Mouse (Mus musculus) spleen, adult 2 months (tissue): ENCODE results near the gene Dync1i1. TPM values are rescaled to one million over a fixed set of nuclear protein-coding genes. Genes with fewer than 3 reads are reported as not detected.

Experiments
- DNase-seq, 2 experiments: peaks; one replicate each; pipeline versions ENCODE4 v3.0.0 to v3.0.0-alpha.2; 2012 to 2021; ENCODE audit warnings: low spot score in 2 of 2, low read depth in 1 of 2
- H3K27ac ChIP-seq: fragments of 200-500 bp; 2 replicates; pipeline ENCODE4 v1.5.1; 2012; ENCODE audit warnings: low read length, inconsistent platforms; ENCODE audit not compliant: insufficient read depth
- H3K27me3 ChIP-seq: fragments of 200-500 bp; 2 replicates; pipeline ENCODE4 v1.6.1; 2012; ENCODE audit warnings: mild to moderate bottlenecking, moderate library complexity, low read length, inconsistent platforms; ENCODE audit not compliant: control insufficient read depth, insufficient read depth
- H3K36me3 ChIP-seq: fragments of 200-500 bp; 2 replicates; pipeline ENCODE4 v1.6.1; 2012; ENCODE audit warnings: mild to moderate bottlenecking, low read length, inconsistent platforms; ENCODE audit not compliant: control insufficient read depth, insufficient read depth
- H3K4me1 ChIP-seq: fragments of 200-500 bp; 2 replicates; pipeline ENCODE4 v1.6.1; 2011; ENCODE audit warnings: inconsistent platforms; ENCODE audit not compliant: control insufficient read depth, insufficient read depth, insufficient read length
- H3K4me3 ChIP-seq: fragments of 200-500 bp; 2 replicates; pipeline ENCODE4 v1.5.1; 2011; ENCODE audit warnings: mild to moderate bottlenecking, inconsistent platforms; ENCODE audit not compliant: insufficient read depth, insufficient read length; ENCODE audit errors: extremely low read depth
- CTCF ChIP-seq: fragments of 200-500 bp; IDR thresholded peaks from 2 replicates; pipeline ENCODE4 v1.5.1; 2011; ENCODE audit warnings: mild to moderate bottlenecking, inconsistent platforms; ENCODE audit not compliant: insufficient read depth, insufficient read length, insufficient replicate concordance; ENCODE audit errors: extremely low read depth
- POLR2A ChIP-seq: fragments of 200-500 bp; IDR thresholded peaks from 2 replicates; pipeline ENCODE4 v1.6.1; 2011; ENCODE audit warnings: low read depth, low read length, inconsistent platforms
- WGBS: fragments of 180-500 bp; shearing (Covaris S2); methylation state at CpG from one replicate; pipeline ENCODE4 v1.1.7; 2018; 5-methylcytosine and 5-hydroxymethylcytosine counted together
- polyA plus RNA-seq: library from polyadenylated mRNA; depleted of rRNA; stranded (reverse); fragments of >200 nt; gene quantifications from 2 replicates; pipeline ENCODE4 v1.2.3, GENCODE M21; 2012

Dync1i1 gene
- polyA plus RNA-seq, 1 experiment, result 1.6 TPM

DNA sequence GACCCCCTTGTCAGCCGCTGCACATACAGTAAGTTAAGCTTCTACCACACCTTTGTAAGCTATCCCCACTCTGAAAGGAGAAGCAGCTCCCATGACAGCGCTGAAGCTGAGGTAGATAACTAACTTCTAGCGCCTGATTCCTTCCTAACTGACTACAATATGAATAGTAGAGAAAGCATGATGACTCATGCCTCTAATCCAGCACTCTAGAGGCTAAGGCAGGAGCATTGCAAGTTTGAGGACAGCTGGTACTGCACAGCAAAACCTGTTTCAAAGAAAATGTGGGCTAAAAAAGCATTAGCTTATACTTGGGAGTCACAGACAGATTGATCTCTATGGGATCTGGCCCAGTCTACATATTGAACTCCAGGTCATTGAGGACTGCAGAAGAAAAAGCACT lies 236.5 kb downstream of the Dync1i1 start:
- H3K4me3 ChIP-seq, result no peak overlapping the region
- H3K36me3 ChIP-seq, result no peaks in the 10 kb centered on the region
- H3K4me1 ChIP-seq, result no peaks in the 10 kb centered on the region
- DNase-seq, result no peak
- no peaks in the 10 kb centered on the region for H3K27me3 ChIP-seq
- 93% methylated on average over 3 of the region's 3 CpGs for WGBS
- TF ChIP-seq CTCF, result no peak
- TF ChIP-seq POLR2A, result no peak
- H3K27ac ChIP-seq, result no peak overlapping the region

DNA sequence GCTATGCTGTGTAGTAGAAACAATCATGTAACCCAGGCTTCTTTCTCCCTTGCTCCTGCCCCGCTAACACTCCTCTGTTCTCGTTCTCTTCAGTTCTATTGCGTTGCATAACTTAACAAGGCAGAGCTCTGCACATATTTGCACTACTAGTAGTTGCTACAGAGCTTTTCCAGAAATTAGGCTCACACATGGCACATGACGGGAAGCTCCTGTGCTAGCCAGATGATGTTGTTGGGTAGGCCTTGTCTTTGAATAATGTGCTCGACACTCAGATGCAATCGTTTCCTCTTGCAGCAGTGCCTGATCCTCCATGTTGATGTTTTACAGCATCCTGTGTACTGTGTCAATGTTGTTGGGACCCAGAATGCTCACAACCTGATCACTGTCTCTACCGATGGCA lies 240.9 kb downstream of the Dync1i1 start:
- 92% methylated on average over 7 of the region's 7 CpGs for WGBS
- no peaks in the 10 kb centered on the region for H3K4me1 ChIP-seq

DNA sequence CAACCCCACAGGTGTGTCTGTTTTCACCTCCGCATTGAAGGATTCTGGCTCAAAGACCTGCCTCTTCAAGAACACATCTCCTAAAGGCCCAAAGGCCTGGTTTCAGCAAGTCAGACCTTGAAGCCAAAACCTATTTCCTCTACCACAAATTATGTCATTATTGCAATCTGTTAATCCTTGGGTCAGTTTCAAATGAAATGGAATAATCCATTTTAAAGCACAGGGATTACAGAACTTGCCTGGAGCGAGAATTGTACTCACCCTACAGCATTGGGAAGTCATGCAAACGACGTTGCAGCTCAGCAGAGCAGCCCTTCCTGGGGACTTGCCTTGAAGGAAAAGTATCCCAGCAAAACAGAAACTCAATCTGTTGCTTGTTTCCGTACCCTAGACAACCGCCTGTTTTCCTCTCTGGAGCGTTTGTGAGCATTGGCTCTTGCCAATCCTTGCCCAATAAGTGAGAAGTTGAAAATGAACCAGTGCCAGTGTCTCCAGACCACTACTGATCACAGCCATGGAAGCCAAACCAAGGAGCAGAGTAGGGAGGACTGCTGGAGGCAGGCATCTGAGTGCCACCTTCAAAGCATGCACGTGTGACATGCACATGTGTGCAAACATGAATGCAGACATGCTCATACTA lies 241.5 kb downstream of the Dync1i1 start:
- no peak for TF ChIP-seq POLR2A
- no peak for TF ChIP-seq CTCF
- Histone ChIP-seq H3K4me1 (no peaks in the 10 kb centered on the region), H3K36me3 (no peaks in the 10 kb centered on the region), H3K27ac (no peak overlapping the region), H3K27me3 (no peaks in the 10 kb centered on the region), H3K4me3 (no peak overlapping the region)
- DNase-seq, result no peak
- WGBS, result 82% methylated on average over 8 of the region's 8 CpGs

More for the DNA sequence above, 240.9 kb downstream of the Dync1i1 start:
- Histone ChIP-seq H3K4me3 (no peak overlapping the region), H3K27me3 (no peaks in the 10 kb centered on the region), H3K27ac (no peak overlapping the region), H3K36me3 (no peaks in the 10 kb centered on the region)
- no peak for TF ChIP-seq POLR2A
- no peak for TF ChIP-seq CTCF
- no peak for DNase-seq

DNA sequence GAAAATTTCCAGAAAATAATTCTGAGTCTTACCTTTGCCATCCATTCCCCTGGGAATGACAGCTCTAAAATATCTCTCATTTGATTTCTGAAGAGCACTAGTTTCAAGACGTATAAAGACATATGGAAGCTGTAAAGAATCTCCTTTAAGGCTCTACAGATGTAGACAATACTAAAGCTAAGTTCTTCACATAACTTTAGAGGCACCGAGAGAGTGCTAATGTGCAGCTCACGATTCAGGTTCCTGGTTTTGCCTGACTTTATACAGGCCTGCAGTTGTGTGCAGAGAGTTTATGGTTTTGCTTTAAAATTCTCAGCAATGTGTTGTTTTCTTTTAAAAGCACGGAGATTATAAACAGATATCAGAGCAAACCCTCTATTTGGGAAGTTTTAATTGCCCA lies 242.1 kb downstream of the Dync1i1 start:
- no peak for DNase-seq
- TF ChIP-seq POLR2A, result no peak
- no peak for TF ChIP-seq CTCF
- no peaks in the 10 kb centered on the region for H3K4me1 ChIP-seq
- no peaks in the 10 kb centered on the region for H3K27me3 ChIP-seq
- 73% methylated on average over 4 of the region's 4 CpGs for WGBS
- no peaks in the 10 kb centered on the region for H3K36me3 ChIP-seq
- H3K27ac ChIP-seq, result no peak overlapping the region
- no peak overlapping the region for H3K4me3 ChIP-seq

DNA sequence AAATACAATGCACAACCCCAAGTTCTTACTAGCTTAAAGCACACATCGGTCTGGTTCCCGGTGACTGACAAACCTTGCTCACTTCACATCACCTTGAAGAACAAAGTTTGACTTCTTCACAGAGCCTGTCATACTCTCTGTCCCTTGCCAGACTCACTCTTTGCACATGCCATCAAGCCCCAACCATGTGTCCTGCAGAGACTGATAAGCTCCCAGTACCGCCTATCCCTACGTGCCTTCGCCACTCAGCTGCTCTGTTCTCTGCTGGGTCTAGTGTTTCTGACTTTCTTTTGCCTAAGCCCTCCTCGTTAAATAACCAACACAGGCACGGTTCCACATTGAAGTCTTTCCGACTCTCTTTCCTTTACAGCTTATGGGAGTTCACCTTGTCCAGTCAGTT lies 244.2 kb downstream of the Dync1i1 start:
- no peak for TF ChIP-seq POLR2A
- TF ChIP-seq CTCF, result no peak

DNA sequence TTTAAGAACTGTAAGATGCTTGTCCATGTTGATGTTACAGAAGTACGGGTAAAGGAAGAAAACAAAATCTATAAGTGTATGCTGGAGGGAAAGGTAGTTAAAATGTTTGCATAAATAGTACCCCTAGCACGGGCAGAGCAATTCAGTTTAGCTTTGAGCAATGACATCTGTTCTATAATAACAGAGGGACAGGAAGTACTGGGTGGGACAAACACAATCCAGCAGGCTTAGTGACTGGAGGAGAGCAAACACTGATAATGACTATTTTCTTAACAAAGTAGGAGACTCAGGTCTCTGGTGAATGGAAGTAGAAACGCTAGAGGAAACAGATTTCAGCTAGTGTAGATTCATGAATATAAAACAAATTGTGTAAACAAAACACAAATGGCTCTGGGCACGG lies 250.8 kb downstream of the Dync1i1 start:
- Histone ChIP-seq H3K27me3 (no peaks in the 10 kb centered on the region), H3K4me3 (no peak overlapping the region), H3K36me3 (no peaks in the 10 kb centered on the region), H3K4me1 (no peaks in the 10 kb centered on the region), H3K27ac (no peak overlapping the region)
- 38% methylated on average over 4 of the region's 4 CpGs for WGBS
- no peak for TF ChIP-seq CTCF
- no peak for TF ChIP-seq POLR2A
- DNase-seq, result no peak

More for the DNA sequence above, 244.2 kb downstream of the Dync1i1 start:
- Histone ChIP-seq H3K4me1 (no peaks in the 10 kb centered on the region), H3K27ac (no peak overlapping the region), H3K36me3 (no peaks in the 10 kb centered on the region), H3K27me3 (no peaks in the 10 kb centered on the region), H3K4me3 (no peak overlapping the region)
- no peak for DNase-seq
- 92% methylated on average over 8 of the region's 8 CpGs for whole genome bisulfite sequencing

DNA sequence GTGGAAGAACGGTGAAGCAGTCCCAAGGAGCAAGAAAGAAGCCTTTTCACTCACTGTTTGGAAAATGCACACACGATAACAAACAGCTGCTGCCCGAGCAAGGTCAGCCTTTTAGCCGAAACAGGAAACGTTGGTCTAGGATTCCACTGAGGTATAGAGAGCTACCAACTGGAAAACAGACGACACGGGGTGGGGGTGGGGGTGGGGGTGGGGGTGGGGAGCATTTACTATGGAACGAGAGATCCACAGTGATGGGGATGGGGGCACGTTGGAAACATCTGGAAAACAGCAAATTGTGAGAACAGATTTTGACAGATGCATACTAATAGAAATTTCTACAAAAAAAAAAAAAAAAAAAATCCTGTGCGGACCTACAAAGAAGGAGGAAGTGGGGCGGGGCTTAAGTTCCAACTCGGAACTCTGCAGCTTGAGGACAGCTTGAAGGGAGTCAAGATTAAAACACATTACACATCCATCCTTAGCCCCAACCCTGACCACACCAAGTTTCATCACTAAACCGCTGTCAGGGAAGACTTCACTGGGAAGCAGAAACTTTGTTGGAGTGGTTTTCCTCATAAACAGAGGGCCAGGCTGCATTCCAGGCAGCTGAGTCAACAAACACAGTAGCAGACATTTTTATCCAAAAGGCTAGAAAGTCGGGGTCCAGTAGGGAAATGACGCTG lies 251.9 kb downstream of the Dync1i1 start:
- TF ChIP-seq POLR2A (no peak), CTCF (no peak)
- DNase-seq, result no peak
- 46% methylated on average over 15 of the region's 15 CpGs for WGBS
- Histone ChIP-seq H3K4me1 (no peaks in the 10 kb centered on the region), H3K4me3 (no peak overlapping the region), H3K27me3 (no peaks in the 10 kb centered on the region), H3K27ac (no peak overlapping the region), H3K36me3 (no peaks in the 10 kb centered on the region)
